Mouse (Mus musculus): ENCODE measurements around the gene Prss12. TPM values are rescaled to one million over a fixed set of nuclear protein-coding genes. Genes with fewer than 3 reads are reported as not detected.

Prss12 gene
- polyA plus RNA-seq (2015; fragmentation: Illumina TruSeq; extraction: RNeasy Lipid Tissue Mini Kit (QIAGEN cat#74804); ENCODE audit: low read depth, low replicate concordance) = 13.8 TPM

GRCm38 (mm10) chr3:123446708-123447537 lies at the start of gene Prss12:
TSS of gene Prss12 (plus strand) at chr3:123446913.

Other genes starting within 250 kb of the Prss12 start
- 7.5 TPM for gene Synpo2, start 210.8 kb upstream of the Prss12 start, polyA plus RNA-seq (2015; fragmentation: Illumina TruSeq; extraction: RNeasy Lipid Tissue Mini Kit (QIAGEN cat#74804); ENCODE audit: low read depth, low replicate concordance)
- gene Sec24d, start 179.5 kb upstream of the Prss12 start, polyA plus RNA-seq (2015; fragmentation: Illumina TruSeq; extraction: RNeasy Lipid Tissue Mini Kit (QIAGEN cat#74804); ENCODE audit: low read depth, low replicate concordance) = 7.7 TPM
- 16.9 TPM for gene Mettl14, start 60.8 kb upstream of the Prss12 start, polyA plus RNA-seq (2015; fragmentation: Illumina TruSeq; extraction: RNeasy Lipid Tissue Mini Kit (QIAGEN cat#74804); ENCODE audit: low read depth, low replicate concordance)
- gene Ndst3, start 243.9 kb downstream of the Prss12 start, polyA plus RNA-seq (2015; fragmentation: Illumina TruSeq; extraction: RNeasy Lipid Tissue Mini Kit (QIAGEN cat#74804); ENCODE audit: low read depth, low replicate concordance) = 13.6 TPM